Mouse (Mus musculus) adrenal gland, adult 2 months (tissue): ENCODE measurements at regions not wholly inside any gene's neighbourhood (a gene's known extent, or its start where the extent isn't known, plus 50 kb on each side); places are given as distances from the start of the nearest gene placed in this dataset.

Experiments
- DNase-seq: peaks from one replicate; pipeline ENCODE4 v3.0.0; 2021

GRCm38 (mm10) chr16:12903161-12903560 lies 206.3 kb upstream of the Ercc4 start:
- no peak for DNase-seq

- no peak for DNase-seq
Measured at GRCm38 (mm10) chr16:12904937-12905336, 204.5 kb upstream of the Ercc4 start.

GRCm38 (mm10) chr16:12924668-12925067 lies 184.8 kb upstream of the Ercc4 start:
- DNase-seq: no peak

GRCm38 (mm10) chr16:12925931-12926330 lies 183.6 kb upstream of the Ercc4 start:
- DNase-seq: no peak

- no peak for DNase-seq
Measured at GRCm38 (mm10) chr16:12931111-12931510, 178.4 kb upstream of the Ercc4 start.

GRCm38 (mm10) chr16:12932959-12933358 lies 176.5 kb upstream of the Ercc4 start:
- no peak for DNase-seq

- no peak for DNase-seq
Measured at GRCm38 (mm10) chr16:12934586-12934985, 174.9 kb upstream of the Ercc4 start.

GRCm38 (mm10) chr16:12935266-12935665 lies 174.2 kb upstream of the Ercc4 start:
- no peak for DNase-seq

GRCm38 (mm10) chr16:12936571-12936970 lies 172.9 kb upstream of the Ercc4 start:
- DNase-seq: no peak

- DNase-seq: no peak
Measured at GRCm38 (mm10) chr16:12938563-12938962, 170.9 kb upstream of the Ercc4 start.

GRCm38 (mm10) chr16:12951176-12951575 lies 158.3 kb upstream of the Ercc4 start:
- DNase-seq: no peak

GRCm38 (mm10) chr16:12954028-12954427 lies 155.5 kb upstream of the Ercc4 start:
- no peak for DNase-seq

- DNase-seq: no peak
Measured at GRCm38 (mm10) chr16:12956416-12956815, 153.1 kb upstream of the Ercc4 start.

GRCm38 (mm10) chr16:12960885-12961284 lies 148.6 kb upstream of the Ercc4 start:
- no peak for DNase-seq

GRCm38 (mm10) chr16:12982681-12983080 lies 126.8 kb upstream of the Ercc4 start:
- no peak for DNase-seq

- DNase-seq: no peak
Measured at GRCm38 (mm10) chr16:13001288-13001880, 108.1 kb upstream of the Ercc4 start.

- no peak for DNase-seq
Measured at GRCm38 (mm10) chr16:13012863-13013262, 96.6 kb upstream of the Ercc4 start.

GRCm38 (mm10) chr16:13013891-13014644 lies 95.4 kb upstream of the Ercc4 start:
- DNase-seq: no peak

GRCm38 (mm10) chr16:13022875-13023274 lies 86.6 kb upstream of the Ercc4 start:
- DNase-seq: peak; percentile 57

- DNase-seq: no peak
Measured at GRCm38 (mm10) chr16:13025393-13025792, 84.1 kb upstream of the Ercc4 start.

- no peak for DNase-seq
Measured at GRCm38 (mm10) chr16:13034136-13034535, 75.3 kb upstream of the Ercc4 start.

- DNase-seq: no peak
Measured at GRCm38 (mm10) chr16:13036596-13036995, 72.9 kb upstream of the Ercc4 start.

- DNase-seq: no peak
Measured at GRCm38 (mm10) chr16:13040312-13041100, 69.0 kb upstream of the Ercc4 start.
